Mouse (Mus musculus): Measurements from ENCODE around the gene Mier2.

- TF ChIP-seq GATA1 (IDR thresholded peaks at IDR 0.05; ENCODE audit: low read length) = no peak
- no peak for TF ChIP-seq TAL1 (IDR thresholded peaks at IDR 0.05; ENCODE audit: low read length)
These were observed 19.4 kb upstream of the Mier2 start for GRCm38 (mm10) chr10:79574350-79574749.
